Mouse (Mus musculus) T-helper 17 cell (primary cell): ENCODE results near the gene Acox1.

ENCODE experiments used
- in situ Hi-C, 2 experiments: fragments of 300-600 bp; cut with MboI, MseI; formaldehyde crosslinking; loops; 1 replicate in 1 of 2; 2 replicates in 1 of 2; pipeline ENCODE4 v1.15.1; 2025; ENCODE audit warnings: high pct_unique_total_duplicates in 2 of 2

Gene Acox1

DNA sequence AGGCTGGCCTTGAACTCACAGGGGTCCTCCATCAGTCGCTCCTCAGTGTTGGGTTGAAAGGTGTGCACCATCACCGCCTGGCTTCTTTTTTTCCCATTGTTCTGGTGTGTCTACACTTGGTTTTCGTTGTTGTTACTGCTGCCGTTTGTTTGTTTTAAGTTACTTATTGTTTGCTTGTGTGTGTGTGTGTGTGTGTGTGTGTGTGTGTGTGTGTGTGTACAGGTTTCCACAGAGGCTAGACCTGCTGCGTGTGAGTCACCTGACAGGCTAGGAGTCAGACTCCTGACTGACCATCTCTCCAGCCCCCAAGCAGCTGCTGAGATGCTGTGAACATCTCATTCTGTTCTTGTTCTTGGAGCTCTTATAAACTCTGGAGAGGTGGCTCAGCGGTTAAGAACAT lies 14.0 kb upstream of the Acox1 start:
- in situ Hi-C loops, result no loop called here

DNA sequence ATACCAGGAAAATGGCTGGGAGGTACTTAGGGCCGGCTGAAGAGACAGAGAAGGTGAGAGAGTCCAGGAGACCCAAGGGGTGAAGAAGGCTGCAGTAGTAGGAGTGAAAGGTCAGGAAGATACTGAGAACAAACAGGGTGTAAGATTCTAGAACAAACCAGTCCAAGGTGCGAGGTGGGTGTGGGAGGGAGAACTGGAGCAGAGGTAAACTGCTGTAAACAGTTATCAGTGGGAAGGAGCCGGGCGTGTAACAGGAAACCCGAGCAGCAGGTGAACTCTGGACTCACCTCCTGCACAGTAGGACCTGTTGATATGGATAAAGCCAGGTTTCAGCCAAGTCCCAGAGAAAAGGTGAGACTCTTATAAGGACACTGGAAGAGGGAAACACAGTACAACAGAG lies 11.9 kb upstream of the Acox1 start:
- in situ Hi-C loops, result no loop called here

DNA sequence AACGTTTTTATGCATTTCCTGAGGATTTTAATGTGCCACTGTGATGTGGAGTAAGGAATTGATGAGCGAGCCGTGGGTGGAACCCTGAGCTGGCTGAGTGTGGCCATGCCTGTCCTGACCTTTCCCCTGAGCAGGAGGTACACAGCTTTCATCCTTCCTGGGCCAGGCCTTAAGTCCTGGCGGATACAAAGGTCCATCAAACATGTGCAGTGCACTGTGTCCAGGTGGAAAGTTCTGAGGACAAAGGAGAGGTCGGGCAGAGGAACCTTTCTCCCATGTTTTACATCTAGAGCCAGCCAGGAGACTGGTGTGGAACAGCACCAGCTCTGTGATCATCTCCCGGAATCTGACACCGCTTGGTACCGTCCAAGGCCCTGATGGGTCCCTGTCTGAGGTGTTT lies 10.4 kb upstream of the Acox1 start:
- in situ Hi-C loops, result no loop called here

DNA sequence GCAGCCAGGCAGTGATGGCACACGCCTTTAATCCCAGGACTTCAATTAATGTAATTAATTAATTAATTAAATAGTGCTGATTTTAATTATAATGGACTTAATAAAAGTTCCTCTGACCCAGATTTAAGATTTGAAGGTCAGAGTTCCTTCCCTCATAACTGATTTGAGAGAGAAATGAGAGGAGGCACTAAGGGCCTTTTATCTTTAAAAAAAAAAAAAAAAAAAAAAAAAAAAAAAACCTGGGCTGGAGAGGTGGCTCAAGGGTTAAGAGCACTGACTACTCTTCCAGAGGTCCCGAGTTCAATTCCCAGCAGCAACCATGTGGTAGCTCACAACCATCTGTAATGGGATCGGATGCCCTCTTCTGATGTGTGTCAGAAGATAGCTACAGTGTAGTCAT lies 9.8 kb upstream of the Acox1 start:
- in situ Hi-C loops, result no loop called here

DNA sequence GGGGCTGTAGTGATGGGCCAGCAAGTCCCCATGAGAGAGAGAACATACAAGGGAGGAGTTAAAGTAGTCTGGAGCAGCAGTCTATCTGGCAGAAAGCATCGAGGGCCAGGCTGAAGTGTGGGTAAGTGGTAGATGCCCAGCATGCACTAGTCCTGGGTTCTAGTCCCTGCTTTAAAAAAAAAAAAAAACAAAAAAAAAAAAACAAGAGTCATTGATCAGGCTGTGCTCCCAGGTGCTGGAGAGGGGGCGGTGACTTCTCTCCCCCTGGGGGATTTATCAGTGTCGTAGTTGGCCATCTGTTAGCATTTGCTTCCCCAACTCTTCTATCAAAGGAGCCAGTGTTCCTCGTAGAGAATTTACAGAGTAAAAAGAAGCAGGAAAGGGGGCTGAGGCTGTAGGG lies 7.8 kb upstream of the Acox1 start:
- in situ Hi-C loops, result no loop called here

DNA sequence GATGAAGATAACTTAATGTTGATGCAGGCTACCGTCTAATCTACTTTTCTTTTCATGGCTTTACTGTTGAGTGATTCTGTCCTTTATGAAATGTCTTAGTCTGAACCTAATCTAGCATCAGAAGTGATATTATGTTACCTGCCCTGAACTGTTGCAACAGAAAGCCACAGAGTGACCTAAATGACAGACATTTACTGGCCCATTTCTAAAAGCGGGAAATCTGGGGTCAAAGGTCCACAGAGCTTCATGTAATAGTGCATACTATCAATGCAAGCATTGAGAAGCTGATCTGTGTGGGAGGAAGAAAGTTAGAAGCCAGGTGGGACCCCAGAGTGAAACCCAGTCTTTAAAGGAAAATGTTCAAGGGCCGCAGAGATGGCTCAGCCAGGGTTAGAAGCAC lies 4.3 kb upstream of the Acox1 start:
- in situ Hi-C loops, result no loop called here

DNA sequence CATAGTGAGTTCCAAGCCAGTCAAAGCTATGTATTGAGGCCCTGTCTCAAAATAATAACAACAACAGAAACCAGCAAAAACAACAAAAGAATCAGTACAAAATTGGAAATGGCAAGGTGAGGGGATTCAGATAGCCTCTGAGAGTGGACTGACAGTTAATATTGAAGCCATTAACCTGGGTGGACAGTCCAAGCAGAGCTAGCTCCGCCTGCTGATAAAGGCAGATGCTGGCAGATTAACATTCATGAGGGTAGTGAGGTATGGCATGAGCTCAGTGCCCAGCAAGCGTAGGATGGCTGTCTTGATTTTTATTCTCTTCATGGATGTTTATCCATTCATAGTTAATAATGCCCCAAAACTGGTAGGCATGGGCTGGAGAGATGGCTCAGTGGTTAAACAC lies 2.3 kb upstream of the Acox1 start:
- in situ Hi-C loops, result no loop called here

DNA sequence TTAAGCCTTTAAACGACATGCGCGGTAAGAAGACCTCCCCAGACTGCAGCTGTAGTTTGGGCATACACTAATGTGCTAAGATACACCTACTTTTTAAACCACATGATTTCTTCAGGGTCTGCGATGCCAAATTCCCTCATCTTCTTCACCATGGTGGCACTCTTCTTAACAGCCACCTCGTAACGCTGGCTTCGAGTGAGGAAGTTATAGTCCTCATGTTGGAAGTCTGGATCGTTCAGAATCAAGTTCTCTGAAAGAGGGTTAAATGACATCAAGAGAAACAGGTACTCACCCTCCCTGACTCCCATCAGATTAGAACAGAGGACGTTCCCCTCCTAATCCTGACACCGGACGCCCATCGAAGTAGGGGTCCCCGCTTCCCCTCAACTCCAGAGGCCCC lies 713 bp downstream of the Acox1 start:
- in situ Hi-C loops, result no loop called here

DNA sequence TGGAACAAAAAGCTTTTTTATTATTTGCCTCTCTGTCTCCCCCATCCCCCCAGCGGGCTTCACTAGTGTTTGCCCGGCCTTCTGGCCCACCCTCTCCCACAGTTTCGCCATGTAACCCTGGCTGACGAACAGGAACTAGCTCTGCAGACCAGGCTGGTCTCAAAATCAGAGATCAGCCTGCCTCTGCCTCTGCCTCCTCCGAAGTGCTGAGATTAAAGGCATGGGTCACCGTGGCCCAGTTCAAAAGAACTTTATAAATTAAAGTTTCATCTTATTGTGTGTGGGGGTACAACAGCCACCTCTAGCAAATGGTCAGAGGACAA lies 1.3 kb downstream of the Acox1 start:
- in situ Hi-C loops, result no loop called here

DNA sequence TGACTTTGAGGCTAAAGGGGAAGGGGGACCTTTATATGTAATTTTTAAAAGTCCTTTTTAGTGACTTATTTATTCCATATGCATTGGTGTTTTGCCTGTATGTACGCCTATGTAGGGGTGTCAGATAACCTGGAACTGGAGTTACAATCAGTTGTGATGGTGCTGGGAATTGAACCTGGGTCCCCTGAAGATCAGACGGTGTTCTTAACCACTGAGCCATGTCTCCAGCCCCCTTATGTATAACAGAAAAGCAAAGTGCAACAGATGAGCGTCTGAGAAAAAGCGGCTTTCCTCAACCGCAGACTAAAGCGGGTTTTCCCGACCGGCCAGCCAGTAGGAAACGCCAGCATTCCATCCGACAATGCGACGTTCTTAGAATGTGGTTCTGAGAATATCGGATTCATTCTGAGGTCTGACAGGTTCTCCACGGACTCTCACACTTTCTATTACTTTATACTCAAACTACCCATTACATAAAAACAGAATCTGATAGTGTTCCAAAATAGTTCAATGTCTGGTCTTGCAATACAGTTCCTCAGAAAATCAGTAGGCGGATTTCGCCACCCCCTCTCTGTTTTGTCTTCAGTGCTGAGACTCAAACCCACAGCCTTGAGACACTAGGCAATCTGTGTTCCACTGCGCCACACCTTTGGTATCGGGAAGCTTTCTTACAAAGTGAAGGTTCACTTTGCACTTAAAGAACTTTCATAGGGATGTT lies 1.8 kb downstream of the Acox1 start:
- in situ Hi-C loops, result no loop called here

DNA sequence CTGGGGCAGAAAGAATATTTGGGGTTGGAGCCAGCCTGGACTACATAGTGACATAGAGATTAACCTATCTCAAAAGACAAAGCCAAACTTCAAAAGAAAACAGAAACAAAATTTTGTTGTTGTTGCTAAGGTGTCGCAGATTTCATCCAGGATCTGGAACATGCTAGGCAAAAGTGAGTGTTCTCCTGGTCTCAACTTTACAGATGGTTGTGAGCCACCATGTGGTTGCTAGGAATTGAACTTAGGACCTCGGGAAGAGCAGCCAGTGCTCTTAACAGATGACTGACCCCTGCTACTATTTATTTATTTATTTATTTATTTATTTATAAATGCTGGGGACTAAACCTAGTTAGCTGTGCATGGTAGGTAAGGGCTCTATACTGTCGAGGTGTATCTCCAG lies 2.5 kb downstream of the Acox1 start:
- in situ Hi-C loops, result no loop called here

DNA sequence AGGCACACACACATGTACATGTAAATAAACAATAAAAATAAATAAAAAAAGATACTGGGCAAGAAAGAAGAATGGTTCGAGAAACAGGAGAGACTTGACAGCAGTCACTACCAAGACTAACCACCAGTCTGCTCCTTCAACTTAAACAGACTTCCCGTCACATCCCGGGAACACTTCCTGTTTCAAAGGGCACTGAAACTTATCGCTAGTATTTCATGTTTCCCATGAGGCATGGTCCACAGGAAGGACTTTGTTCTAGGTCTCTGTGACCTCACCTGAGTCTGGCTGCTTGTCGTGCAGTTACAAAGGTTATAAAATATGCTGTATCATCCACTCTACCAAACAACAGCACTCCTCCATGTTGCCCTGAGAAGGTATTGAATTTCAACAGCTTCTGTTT lies 3.6 kb downstream of the Acox1 start:
- in situ Hi-C loops, result no loop called here

DNA sequence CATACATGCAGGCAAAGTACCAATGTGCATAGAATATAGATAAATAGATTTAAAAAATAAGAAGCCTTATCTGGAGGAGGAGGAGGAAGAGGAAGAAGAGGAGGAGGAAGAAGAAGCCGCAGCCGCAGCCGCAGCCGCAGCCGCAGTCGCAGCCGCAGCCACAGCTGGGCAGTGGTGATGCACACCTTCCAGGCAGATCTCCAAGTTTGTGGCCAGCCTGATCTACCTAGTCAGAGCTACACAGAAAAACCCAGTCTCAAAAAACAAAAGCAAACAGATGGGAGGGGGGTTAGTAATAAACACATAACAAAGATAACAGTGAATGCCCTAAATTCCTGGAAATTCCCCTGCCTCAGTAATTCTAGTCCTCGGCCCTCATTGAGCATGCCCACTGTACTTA lies 4.2 kb downstream of the Acox1 start:
- in situ Hi-C loops, result no loop called here

DNA sequence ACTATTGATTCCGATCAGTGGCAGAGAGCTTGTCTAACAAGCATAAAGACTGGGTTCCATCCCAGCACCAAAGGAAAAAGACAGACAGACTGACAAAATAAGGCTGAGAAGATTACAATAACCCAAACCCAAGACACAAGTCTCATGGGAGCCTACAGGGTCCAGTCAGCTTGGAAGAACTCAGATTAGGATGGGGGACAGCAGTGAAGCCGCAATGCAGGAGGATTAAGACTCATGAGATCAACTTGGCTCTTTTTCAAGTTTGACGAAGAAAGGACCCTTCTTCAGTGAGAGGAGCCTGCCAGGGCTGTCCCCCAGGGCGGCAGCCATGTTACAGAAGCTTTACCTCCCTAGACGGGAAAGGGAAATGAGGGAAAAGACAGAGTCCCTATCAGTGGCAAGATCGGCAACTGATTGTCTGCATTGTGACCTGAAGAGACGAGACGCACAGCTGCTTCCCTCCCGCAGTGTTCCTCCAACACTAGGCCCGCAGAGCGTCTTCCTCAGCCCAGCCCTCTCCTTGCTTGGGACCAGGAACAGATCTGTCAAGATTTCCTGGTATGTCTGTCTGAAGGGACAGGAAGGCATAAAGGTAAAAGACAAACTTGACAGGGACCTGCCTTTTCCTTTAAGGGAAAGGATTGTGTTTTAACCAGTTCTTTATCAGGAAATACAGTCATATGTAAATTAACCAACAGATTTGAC lies 11.5 kb downstream of the Acox1 start:
- in situ Hi-C loops, result loop anchor here in 1 of 2 experiments (5.0 kb wide), 1 partner anchor 45 kb away; no protein-coding TSS in a partner anchor

DNA sequence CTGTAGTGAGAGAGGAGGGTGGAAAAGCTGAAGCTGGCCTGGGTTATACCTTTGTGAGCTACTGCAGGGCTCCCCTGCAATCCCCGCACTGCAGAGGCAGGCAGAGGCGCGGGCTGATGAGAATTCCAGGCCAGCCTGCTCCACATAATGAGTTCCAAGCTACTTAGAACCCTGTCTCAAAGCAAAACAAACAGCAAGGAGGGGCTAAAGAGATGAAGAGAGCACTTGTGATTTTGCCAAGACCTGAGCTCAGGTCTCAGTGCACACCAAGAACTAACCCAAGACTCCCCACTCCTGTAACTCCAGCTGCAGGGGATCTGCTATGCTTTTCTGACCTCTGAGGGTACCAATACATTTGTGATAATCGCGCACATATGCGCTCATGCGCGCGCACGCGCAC lies 12.5 kb downstream of the Acox1 start:
- in situ Hi-C loops, result loop anchor here in 1 of 2 experiments (5.0 kb wide), 1 partner anchor 44 kb away; no protein-coding TSS in a partner anchor

DNA sequence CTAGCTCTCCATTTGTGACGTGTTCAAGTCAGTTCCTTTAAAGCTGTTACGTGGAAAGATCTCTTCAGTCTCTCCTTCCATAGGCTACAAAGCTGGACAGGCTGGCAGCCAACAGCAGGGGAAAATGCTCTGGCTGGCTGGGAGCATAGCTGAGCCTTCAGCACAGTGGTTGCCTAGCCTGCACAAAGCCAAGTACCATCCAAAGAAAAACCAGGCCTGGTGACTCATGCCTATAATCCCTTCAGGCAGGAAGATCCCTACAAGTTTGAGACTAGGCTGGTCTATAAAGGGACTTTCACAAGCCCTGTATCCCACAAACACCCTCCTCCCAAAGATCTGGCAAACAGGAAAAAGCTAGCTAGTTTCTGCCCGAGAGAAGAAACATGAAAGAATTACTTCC lies 13.0 kb downstream of the Acox1 start:
- in situ Hi-C loops, result loop anchor here in 1 of 2 experiments (5.0 kb wide), 1 partner anchor 44 kb away; no protein-coding TSS in a partner anchor

DNA sequence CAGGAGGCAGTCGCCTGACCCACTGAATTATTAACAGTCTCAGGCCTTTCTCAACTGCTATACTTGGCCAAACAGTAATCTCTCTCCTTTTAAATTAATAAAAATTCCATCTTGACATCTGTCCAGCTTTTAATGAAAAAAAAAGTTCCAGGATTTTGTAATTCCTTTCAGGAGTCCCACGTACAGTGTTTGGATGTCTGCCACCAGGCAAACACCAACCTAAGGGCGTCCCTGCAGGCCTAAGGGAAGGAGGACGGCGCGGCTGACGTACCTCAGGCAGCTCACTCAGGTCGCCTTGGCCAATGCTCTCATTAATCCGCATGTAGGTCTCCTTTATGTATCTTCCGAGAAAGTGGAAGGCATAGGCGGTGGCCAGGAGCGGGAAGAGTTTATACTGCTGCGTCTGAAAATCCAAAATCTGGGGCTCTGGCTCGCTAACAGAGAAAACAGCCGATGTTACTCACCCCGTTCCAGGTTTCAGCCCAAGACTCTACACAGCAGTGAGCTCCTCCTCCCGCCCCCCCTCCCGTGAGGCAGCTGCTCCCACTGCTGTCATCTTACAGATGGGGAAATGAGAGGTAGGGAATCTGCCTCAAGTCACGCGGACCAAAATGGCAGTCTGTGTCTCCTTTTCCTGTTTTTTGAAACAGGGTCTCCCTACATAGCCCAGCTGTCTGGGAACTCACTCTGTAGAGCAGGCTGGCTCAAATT lies 20.3 kb downstream of the Acox1 start:
- in situ Hi-C loops, result loop anchor here (5.0 kb wide), 1 partner anchor 956 kb away; no protein-coding TSS in a partner anchor

DNA sequence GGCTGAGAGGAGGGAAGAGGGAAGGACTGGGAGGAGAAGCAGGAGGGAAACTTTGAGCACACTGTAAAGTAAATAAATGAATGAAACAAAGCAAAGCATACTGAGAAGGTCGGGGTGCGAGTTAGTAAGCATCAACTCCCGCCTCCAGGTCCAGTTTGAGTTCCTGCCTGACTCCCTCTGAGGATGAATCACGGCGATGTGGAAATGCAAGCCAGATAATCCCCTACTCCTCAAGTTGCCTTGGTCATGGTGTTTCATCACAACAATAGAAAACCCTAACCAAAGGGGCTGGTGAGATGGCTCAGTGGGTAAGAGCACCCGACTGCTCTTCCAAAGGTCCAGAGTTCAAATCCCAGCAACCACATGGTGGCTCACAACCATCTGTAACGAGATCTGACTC lies 22.8 kb downstream of the Acox1 start:
- in situ Hi-C loops, result loop anchor here (5.0 kb wide), 1 partner anchor 954 kb away; no protein-coding TSS in a partner anchor

DNA sequence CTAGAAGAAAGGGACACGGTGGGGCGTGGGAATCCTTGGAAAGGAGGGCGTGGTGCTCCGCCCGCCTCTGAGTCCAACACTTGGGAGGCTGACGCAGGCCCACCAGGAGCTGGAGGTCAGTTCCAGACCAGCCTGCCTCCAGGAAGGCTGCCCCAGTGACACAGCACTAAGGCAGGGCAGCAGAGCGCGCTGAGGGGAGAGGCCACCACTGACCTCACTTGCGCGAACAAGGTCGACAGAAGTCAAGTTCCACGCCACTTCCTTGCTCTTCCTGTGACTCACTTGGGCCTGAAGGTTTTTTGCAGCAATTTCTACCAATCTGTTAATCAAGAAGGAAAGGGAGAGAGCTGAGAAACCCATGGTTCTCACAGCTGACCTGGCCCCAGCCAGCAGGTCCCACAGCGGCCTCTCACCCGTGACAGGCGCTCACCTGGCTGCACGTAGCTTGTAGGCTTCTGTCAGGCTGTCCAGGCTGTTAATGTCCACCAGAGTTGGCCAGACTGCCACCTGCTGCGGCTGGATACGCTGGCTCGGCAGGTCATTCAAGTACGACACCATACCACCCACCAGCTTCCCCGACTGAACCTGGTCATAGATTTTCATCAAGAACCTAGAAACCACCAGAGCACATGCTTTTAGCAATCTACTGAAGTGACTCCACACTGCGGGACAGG lies 23.9 kb downstream of the Acox1 start:
- in situ Hi-C loops, result loop anchor here (5.0 kb wide), 1 partner anchor 953 kb away; no protein-coding TSS in a partner anchor

DNA sequence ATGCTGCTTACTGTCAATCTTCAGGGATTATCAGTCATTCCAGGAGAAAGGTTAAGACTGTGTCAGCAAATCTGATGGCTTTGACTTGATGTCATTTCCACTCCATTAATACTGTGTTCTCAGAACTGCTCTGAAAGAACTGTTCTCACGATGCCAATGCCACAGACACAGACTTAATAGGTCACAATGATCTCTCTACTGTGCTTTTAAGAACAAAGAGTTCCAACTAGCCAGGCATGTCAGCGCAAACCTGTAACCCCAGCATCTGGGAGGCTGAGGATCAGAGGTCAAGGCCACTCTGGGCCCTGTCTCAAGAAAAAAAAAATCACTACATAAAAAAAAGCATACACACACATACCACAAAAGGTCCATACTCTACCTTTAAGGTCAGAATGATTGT lies 26.9 kb downstream of the Acox1 start:
- in situ Hi-C loops, result no loop called here

DNA sequence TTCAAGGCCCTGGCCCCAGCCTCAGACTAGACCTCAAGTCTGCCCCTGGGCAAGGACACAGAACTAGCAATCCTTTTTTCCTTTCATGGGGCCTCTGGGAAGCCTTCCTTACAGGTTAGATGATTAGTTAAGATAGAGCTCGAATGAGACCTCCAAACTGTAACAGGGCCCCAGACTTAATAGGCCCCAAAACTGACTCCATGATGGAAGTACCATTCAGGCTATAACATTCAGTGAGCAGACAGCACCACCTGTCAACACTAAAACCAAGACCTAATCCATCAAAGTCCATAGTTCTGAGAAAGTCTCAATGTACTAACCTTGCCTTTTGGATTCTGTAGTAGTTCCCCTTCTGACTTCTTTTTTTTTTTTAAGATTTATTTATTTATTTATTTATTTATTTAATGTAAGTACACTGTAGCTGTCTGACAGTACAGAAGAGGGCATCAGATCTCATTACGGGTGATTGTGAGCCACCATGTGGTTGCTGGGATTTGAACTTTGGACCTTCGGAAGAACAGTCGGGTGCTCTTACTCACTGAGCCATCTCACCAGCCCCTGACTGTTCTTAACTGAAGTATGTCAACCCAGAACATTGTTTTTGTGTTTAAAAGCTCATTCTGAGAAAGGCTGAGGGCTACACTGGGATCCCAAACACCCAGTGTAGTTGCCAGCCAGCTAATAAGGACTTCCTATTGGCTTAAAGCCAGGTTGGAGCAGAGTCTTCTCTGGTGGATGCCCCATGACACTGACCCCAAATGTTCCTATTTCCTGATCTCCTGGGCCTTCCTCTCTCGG lies 28.6 kb downstream of the Acox1 start:
- in situ Hi-C loops, result no loop called here
